Mouse (Mus musculus) cerebellum, adult 2 months (tissue): ENCODE results near the gene Mrps22. TPM values are rescaled to one million over a fixed set of nuclear protein-coding genes. Genes with fewer than 3 reads are reported as not detected.

Experiments
- DNase-seq, 2 experiments: peaks; one replicate each; pipeline ENCODE4 v3.0.0; 2021
- H3K27ac ChIP-seq: fragments of 200-500 bp; 2 replicates; pipeline ENCODE4 v1.5.1; 2012; ENCODE audit warnings: low read length, control low read depth, inconsistent platforms; ENCODE audit not compliant: insufficient read depth
- H3K27me3 ChIP-seq: fragments of 200-500 bp; 2 replicates; pipeline ENCODE4 v1.6.1; 2012; ENCODE audit warnings: inconsistent platforms, mild to moderate bottlenecking, low read length, moderate library complexity; ENCODE audit not compliant: control insufficient read depth, insufficient read depth
- H3K4me1 ChIP-seq: fragments of 200-500 bp; 2 replicates; pipeline ENCODE4 v1.6.1; 2011; ENCODE audit warnings: low read length; ENCODE audit not compliant: control insufficient read depth, insufficient read depth
- H3K4me3 ChIP-seq: fragments of 200-500 bp; replicated peaks from 2 replicates; pipeline ENCODE3; 2011; ENCODE audit warnings: mild to moderate bottlenecking, low read depth, low read length, control low read depth; ENCODE audit not compliant: insufficient read depth
- CTCF ChIP-seq: fragments of 200-500 bp; IDR thresholded peaks from 2 replicates; pipeline ENCODE4 v1.5.1; 2011; ENCODE audit warnings: low read depth, mild to moderate bottlenecking, control low read depth, low read length, moderate library complexity, borderline replicate concordance; ENCODE audit not compliant: insufficient read depth
- POLR2A ChIP-seq: fragments of 200-500 bp; IDR thresholded peaks from 2 replicates; pipeline ENCODE4 v1.6.1; 2011; ENCODE audit warnings: low read length, control low read depth, borderline replicate concordance; ENCODE audit not compliant: insufficient read depth
- WGBS: fragments of 180-500 bp; shearing (Covaris S2); methylation state at CpG from one replicate; pipeline ENCODE4 v1.1.7; 2018; 5-methylcytosine and 5-hydroxymethylcytosine counted together
- polyA plus RNA-seq: library from polyadenylated mRNA; depleted of rRNA; stranded (reverse); fragments of >200 nt; gene quantifications from 2 replicates; pipeline ENCODE4 v1.2.3, GENCODE M21; 2012; rRNA removed

The Mrps22 gene
- polyA plus RNA-seq, 1 experiment = 32.1 TPM

DNA sequence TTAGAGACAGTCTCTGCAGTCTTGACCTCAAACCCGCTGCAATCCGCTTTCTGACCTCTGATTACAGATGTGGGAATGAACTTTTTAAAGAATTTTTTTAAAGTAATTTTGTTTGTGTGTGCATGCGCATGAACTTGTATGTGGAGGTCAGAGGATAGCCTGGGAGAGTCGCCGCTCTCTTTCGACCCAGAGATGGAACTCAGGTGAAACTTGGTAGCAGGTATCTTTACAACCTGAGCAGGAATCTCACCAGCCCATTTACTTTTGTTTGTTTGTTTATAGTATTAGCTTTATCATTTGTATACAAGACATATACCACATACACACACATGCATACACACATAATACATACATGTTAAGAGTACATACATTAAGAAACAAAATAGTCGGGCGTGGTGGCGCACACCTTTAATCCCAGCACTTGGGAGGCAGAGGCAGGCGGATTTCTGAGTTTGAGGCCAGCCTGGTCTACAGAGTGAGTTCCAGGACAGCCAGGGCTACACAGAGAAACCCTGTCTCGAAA lies 438 bp upstream of the Mrps22 start:
- no peak for TF ChIP-seq POLR2A
- TF ChIP-seq CTCF = no peak
- WGBS = 48% methylated on average over 11 of the region's 11 CpGs
- Histone ChIP-seq H3K4me1 (no peaks in the 10 kb centered on the region), H3K4me3 (peak overlapping the region; percentile 93), H3K27me3 (no peaks in the 10 kb centered on the region; the same call in 1 of the 2 replicates), H3K27ac (no peak overlapping the region)
- no peak for DNase-seq

DNA sequence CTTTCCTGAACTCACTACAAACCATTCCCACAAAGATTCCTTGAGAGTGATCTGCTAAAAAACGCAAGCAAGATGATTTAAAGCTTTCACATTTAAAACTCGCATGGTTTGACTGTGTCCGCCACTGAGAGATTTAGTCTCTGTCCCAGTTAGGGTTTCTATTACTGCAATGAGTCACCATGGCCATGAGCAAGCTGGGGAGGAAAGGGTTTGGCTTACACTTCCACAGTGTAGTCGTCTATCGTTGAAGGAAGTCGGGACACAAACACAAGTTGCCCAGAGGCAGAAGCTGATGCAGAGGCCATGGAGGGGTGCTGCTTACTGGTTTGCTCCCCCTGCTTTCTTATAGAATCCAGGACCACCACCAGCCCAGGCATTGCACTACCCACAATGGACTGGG lies 1.4 kb downstream of the Mrps22 start:
- TF ChIP-seq POLR2A = no peak
- H3K4me1 ChIP-seq = no peaks in the 10 kb centered on the region
- no peaks in the 10 kb centered on the region; the same call in 1 of the 2 replicates for H3K27me3 ChIP-seq
- H3K27ac ChIP-seq = no peak overlapping the region
- no peak overlapping the region for H3K4me3 ChIP-seq
- no peak for DNase-seq
- whole genome bisulfite sequencing = 89% methylated on average over 6 of the region's 6 CpGs

DNA sequence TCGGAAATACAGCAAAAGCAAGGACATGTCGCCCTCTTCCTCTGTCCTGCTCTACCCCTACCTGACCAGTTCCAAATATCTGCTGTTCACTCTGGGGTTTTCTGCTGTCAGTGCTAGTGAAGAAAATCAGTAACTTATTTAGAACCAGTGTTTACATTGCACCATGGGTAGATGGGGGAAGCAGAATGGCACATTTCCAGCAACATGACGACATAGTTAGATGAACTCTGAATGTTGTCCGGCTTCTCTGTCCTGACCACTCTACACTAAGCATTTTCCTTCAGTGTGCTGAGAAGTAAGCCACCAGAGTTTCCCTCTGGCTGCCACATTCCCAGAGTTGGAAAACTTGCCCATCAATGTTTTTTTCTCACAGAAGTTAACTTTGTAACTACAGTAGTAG lies 17.6 kb downstream of the Mrps22 start:
- TF ChIP-seq POLR2A = no peak
- no peak for TF ChIP-seq CTCF
- H3K27me3 ChIP-seq = no peaks in the 10 kb centered on the region
- no peak overlapping the region for H3K27ac ChIP-seq
- no peak overlapping the region for H3K4me3 ChIP-seq
- 81% methylated on average over 4 of the region's 4 CpGs for WGBS
- no peak for DNase-seq
- H3K4me1 ChIP-seq = no peaks in the 10 kb centered on the region

DNA sequence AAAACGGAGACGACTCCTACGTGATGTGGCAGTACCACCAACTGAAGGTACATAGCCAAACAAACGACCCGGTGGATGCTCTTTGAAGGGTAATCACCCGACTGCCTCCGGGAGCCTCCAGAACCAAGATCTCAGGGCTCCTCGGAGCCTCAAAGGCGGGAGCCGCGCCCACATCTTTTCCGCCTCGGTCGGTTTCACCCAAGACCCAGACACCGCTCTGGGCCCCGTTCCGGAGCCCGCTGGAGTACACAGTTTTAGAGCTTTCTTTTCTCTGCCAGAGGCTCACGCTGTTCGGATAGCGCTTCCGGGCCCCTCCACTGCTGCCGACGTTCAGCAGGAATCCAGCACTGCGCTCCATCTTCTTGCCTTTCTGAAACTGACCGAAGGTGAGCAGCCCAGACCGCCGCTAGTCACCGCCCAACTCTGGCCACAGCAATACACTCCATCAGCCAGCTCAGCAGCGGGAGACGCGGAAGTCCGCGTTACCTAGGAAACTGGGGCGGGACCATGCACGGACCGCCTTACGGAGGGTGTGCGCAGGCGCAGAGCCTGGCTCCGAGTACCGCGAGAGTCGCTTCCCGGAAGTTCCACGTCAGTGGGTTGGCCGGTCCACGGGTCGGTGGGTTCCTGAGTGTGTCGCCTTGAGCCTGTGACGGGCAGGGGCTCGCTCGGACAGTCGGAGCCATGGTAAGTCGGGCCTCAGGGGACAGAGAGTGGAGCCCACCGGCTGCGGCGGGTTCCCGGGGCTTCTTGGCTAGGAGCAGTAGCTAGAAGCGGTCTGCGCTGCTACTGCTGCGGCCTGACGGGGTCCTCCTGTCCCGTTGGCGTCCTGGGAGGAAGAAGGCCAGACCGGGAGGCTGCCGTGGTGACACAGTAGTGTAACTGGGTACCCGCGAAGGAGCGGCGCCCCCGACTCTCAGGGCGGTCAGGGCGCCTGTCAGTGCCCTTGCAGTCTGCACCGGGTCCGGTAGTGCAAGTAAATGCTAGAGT lies 38.0 kb downstream of the Mrps22 start, which contains the start of gene Copb2:
TSS of gene Copb2 (plus strand) at position 585 of the 990 bp plus-strand sequence.
- under 1% methylated on average over 76 of the region's 76 CpGs for WGBS
- peak within 1 kb of the TSS; percentile 84 for H3K4me3 ChIP-seq
- peak within 1 kb of the TSS; percentile 40; the same call in 1 of the 2 replicates for H3K27ac ChIP-seq
- TF ChIP-seq CTCF (no peak), POLR2A (peak; percentile 77)
- peak; percentile 98 to 99 for DNase-seq
- no peaks in the 10 kb centered on the region for H3K27me3 ChIP-seq
- no peaks in the 10 kb centered on the region for H3K4me1 ChIP-seq

DNA sequence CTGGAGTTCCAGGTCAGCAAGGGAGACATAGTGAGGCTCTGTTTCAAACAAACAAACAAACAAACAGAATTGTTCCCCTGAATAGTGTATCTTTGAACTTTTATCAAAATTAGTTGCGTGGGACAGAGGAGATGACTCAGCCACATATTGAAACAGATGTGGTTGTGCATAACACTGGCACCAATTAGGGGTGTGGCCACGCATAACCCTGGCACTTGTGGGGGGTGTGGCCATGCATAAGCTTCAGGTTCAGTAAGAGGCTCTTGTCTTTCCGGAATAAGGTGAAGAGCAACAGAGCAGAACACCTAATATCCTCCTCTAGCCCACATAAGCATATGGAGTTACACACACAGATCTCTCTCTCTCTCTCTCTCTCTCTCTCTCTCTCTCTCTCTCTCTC lies 57.4 kb downstream of the Mrps22 start:
- Histone ChIP-seq H3K4me3 (no peak overlapping the region), H3K27ac (no peak overlapping the region), H3K4me1 (no peaks in the 10 kb centered on the region), H3K27me3 (no peaks in the 10 kb centered on the region; the same call in 1 of the 2 replicates)
- DNase-seq = no peak
- TF ChIP-seq POLR2A = no peak
- no peak for TF ChIP-seq CTCF
- 87% methylated on average over 3 of the region's 3 CpGs for WGBS

Other genes with a start within 250 kb of the Mrps22 start
- 6.2 and 11.0 TPM in 2 replicates for gene Rbp1, start 178.7 kb downstream of the Mrps22 start, polyA plus RNA-seq
- 0.29 TPM in 1 of 2 replicates, not detected in the other for gene Rbp2, start 115.5 kb downstream of the Mrps22 start, polyA plus RNA-seq
- 68.9 and 69.6 TPM in 2 replicates for gene Copb2, start 37.9 kb downstream of the Mrps22 start, polyA plus RNA-seq
- not detected in 2 replicates for gene Prr23a1, start 240.8 kb upstream of the Mrps22 start, polyA plus RNA-seq